Mouse (Mus musculus) forebrain, embryonic 15.5 days (tissue): Measurements from ENCODE around the gene Kcnh2. TPM values are rescaled to one million over a fixed set of nuclear protein-coding genes. Genes with fewer than 3 reads are reported as not detected.
A peak's percentile ranks its signal among the peaks of the same experiment; 100 is the strongest.
"Not testable (repeated sequence)": the region's sequence is repeated elsewhere in the genome, so short reads cannot be mapped to it uniquely, and the experiment has no call there.

ENCODE experiments used
- ATAC-seq: fragments of 200-750 bp; cut with Nextera tagmentation; replicated peaks from 2 replicates; pipeline ENCODE4 v1.8.0; 2017; ENCODE audit warnings: mild to moderate bottlenecking, moderate TSS enrichment, moderate library complexity
- H3K27ac ChIP-seq: fragments of 300-500 bp; sonication (generic); replicated peaks from 2 replicates; pipeline ENCODE4 v1.5.1; 2015; ENCODE audit warnings: mild to moderate bottlenecking, inconsistent platforms
- H3K27me3 ChIP-seq: fragments of 300-500 bp; sonication (generic); 2 replicates; pipeline ENCODE4 v1.6.1; 2015; ENCODE audit warnings: inconsistent platforms
- H3K36me3 ChIP-seq: fragments of 300-500 bp; sonication (generic); 2 replicates; pipeline ENCODE4 v1.6.1; 2015; ENCODE audit warnings: mild to moderate bottlenecking, inconsistent platforms
- H3K4me1 ChIP-seq: fragments of 300-500 bp; sonication (generic); 2 replicates; pipeline ENCODE4 v1.6.1; 2015; ENCODE audit warnings: inconsistent platforms
- H3K4me2 ChIP-seq: fragments of 300-500 bp; sonication (generic); replicated peaks from 2 replicates; pipeline ENCODE4 v1.6.1; 2015; ENCODE audit warnings: mild to moderate bottlenecking, inconsistent platforms
- H3K4me3 ChIP-seq: fragments of 300-500 bp; sonication (generic); 2 replicates; pipeline ENCODE4 v1.5.1; 2015; ENCODE audit warnings: mild to moderate bottlenecking, inconsistent platforms
- H3K9ac ChIP-seq: fragments of 300-500 bp; sonication (generic); replicated peaks from 2 replicates; pipeline ENCODE4 v1.6.1; 2015; ENCODE audit warnings: mild to moderate bottlenecking, inconsistent platforms
- H3K9me3 ChIP-seq: fragments of 300-500 bp; sonication (generic); 2 replicates; pipeline ENCODE4 v1.6.1; 2016; ENCODE audit warnings: inconsistent platforms
- WGBS: fragments of 180-500 bp; shearing (Covaris S2); methylation state at CpG from one replicate; pipeline ENCODE4 v1.1.7; 2015; ENCODE audit warnings: mixed read lengths; 5-methylcytosine and 5-hydroxymethylcytosine counted together
- polyA plus RNA-seq: library from polyadenylated mRNA; unstranded; fragments of >200 nt; fragmentation: Nextera tagmentation; extraction: Ambion mirVana; gene quantifications from 2 replicates; pipeline ENCODE4 v1.2.1, GENCODE M21; 2015

Kcnh2 gene
- 5.2 and 6.4 TPM in 2 replicates for polyA plus RNA-seq

DNA sequence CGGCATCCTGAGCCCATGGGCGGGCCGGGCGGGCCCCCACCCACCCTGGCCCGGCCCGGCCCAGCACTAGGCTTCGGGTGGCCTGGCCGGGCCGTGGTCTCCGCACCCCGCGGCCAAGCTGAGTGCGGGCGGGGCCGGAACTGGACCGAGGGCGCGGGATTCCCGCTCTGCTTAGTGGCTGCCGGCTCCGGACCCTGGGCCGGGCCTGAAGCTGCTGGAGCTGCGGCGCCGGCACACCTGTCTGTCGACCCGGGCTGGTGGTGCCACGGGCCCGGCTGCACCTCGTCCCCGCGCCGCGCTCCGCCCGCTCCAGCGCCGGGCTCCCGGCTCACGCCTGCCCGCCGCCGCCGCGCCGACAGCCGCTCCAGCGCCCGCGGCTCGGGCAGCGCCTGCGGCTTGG is at the start of gene Kcnh2:
Gene Kcnh2 (minus strand): TSS at position 327 of the 400 bp plus-strand sequence.
- ATAC-seq, result peak; percentile 64

DNA sequence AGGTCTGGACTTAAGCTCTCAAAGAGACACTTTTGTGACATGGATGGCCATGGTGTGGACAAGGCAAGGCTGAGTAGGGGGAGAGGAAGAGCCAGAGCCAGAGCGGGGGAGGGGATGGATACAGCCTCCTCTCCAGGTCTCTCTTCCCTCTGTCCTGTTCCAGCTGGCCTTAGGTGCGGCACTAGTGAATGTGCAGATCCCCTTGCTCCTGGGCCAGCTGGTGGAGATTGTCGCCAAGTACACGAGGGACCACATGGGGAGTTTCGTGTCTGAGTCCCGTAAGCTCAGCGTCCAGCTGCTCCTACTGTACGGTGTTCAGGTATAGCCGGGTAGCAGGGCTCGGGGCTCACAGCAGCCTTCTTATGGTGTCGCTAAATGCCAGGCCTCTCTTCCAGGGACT is 49.0 kb upstream of the Kcnh2 start:
- Histone ChIP-seq H3K4me3 (no peak overlapping the region), H3K9ac (no peak overlapping the region), H3K27ac (no peak overlapping the region), H3K27me3 (no peaks in the 10 kb centered on the region), H3K4me1 (peaks cover under 1% of the 10 kb centered on the region; the same call in 1 of the 2 replicates), H3K36me3 (peaks cover 6% of the 10 kb centered on the region; the same call in 1 of the 2 replicates), H3K4me2 (no peak overlapping the region), H3K9me3 (no peaks in the 10 kb centered on the region)
- 91% methylated on average over 11 of the region's 11 CpGs for WGBS
- ATAC-seq, result no peak

More for the DNA sequence above, at the start of gene Kcnh2:
- Histone ChIP-seq H3K27me3 (peaks cover 26% of the 10 kb centered on the region; the same call in 1 of the 2 replicates), H3K4me2 (peak within 1 kb of the TSS; percentile 85), H3K9me3 (no peaks in the 10 kb centered on the region), H3K27ac (peak within 1 kb of the TSS; percentile 87), H3K4me3 (peak within 1 kb of the TSS; percentile 58), H3K36me3 (no peaks in the 10 kb centered on the region), H3K9ac (peak within 1 kb of the TSS; percentile 62), H3K4me1 (peaks cover 47% of the 10 kb centered on the region)
- 0% methylated on average over 49 of the region's 53 CpGs for WGBS

DNA sequence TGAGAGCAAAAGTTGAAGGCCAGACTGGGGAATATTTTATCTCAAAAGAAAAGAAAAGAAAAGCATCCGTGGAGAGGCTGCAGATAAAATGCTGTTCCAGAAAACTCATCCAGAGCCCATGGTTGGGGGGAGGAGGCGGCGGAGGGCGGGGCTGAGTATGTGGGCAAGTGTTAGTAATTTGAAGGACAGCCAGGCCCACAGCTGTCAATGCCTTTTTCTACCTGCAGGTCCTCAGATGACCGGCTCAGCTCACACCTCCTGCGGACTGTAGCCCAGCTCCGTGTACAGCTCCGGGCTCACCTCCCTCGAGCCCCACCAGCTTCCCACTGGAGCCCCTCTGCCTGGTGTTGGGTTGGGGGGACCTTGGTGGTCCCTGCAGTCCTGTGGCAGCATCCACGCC is 48.3 kb upstream of the Kcnh2 start:
- no peak overlapping the region for H3K27ac ChIP-seq
- no peak for ATAC-seq
- H3K36me3 ChIP-seq, result peaks cover 6% of the 10 kb centered on the region; the same call in 1 of the 2 replicates
- H3K4me3 ChIP-seq, result no peak overlapping the region
- 91% methylated on average over 10 of the region's 10 CpGs for WGBS
- no peak overlapping the region for H3K9ac ChIP-seq
- H3K4me1 ChIP-seq, result peaks cover 7% of the 10 kb centered on the region; the same call in 1 of the 2 replicates
- H3K27me3 ChIP-seq, result no peaks in the 10 kb centered on the region
- H3K9me3 ChIP-seq, result no peaks in the 10 kb centered on the region
- no peak overlapping the region for H3K4me2 ChIP-seq

DNA sequence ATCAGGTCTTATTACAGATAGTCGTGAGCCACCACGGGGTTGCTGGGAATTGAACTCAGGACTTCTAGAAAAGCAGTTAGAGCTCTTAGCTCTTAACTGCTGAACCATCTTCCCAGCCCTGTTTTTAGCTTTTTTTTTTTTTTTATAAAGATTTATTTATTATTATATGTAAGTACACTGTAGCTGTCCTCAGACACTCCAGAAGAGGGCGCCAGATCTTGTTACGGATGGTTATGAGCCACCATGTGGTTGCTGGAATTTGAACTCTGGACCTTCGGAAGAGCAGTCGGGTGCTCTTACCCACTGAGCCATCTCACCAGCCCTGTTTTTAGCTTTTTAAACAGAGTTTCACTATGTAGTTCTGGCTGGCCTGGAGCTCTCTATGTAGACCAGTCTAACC is 44.9 kb upstream of the Kcnh2 start:
- not testable (repeated sequence) for H3K27me3 ChIP-seq, H3K27ac ChIP-seq, H3K9ac ChIP-seq, H3K4me3 ChIP-seq, H3K36me3 ChIP-seq, ATAC-seq, H3K4me2 ChIP-seq, H3K9me3 ChIP-seq
- H3K4me1 ChIP-seq, result peaks cover 12% of the 10 kb centered on the region; the same call in 1 of the 2 replicates
- WGBS, result 95% methylated on average over 6 of the region's 6 CpGs

DNA sequence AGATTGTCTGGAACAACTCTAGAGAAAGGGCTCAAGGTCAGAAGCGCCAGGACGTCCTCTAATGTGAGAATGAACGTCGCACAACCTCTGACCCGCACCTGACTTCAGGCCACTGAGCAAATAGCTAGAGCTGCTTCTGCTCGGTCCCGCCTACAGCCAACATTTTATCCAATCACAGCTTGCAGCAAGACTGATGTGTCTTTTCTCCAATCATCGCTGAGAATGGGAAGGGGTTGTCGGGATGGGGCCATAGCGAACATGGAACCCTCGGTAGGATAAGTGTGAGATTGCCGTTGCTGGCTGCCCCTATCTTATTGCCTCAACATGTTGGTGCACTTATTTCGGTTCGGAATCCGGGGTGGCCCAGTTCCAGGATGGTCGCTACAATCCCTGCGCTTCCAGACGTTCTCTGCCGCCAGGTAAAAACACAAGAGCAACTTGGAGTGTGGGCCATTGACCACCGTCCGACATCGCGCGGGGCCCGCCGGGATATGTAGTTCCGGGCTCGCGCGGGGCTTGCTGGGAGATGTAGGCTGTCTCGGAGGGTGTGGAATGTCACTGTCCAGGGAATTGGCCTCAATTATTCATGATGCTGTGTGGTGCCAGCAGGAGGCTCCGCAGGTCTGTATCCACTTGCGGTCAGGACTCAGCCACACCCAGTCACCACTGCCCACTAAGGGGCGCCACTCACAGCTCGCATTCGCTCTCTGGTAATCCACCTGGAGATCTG is 42.9 kb upstream of the Kcnh2 start:
- Histone ChIP-seq H3K4me1 (peaks cover 12% of the 10 kb centered on the region; the same call in 1 of the 2 replicates), H3K36me3 (no peaks in the 10 kb centered on the region), H3K9ac (peak overlapping the region; percentile 51), H3K4me3 (peak overlapping the region; percentile 68), H3K9me3 (no peaks in the 10 kb centered on the region), H3K27me3 (peaks cover 8% of the 10 kb centered on the region; the same call in 1 of the 2 replicates), H3K27ac (peak overlapping the region; percentile 85), H3K4me2 (peak overlapping the region; percentile 48)
- WGBS, result 2% methylated on average over 36 of the region's 36 CpGs
- ATAC-seq, result peak; percentile 97

DNA sequence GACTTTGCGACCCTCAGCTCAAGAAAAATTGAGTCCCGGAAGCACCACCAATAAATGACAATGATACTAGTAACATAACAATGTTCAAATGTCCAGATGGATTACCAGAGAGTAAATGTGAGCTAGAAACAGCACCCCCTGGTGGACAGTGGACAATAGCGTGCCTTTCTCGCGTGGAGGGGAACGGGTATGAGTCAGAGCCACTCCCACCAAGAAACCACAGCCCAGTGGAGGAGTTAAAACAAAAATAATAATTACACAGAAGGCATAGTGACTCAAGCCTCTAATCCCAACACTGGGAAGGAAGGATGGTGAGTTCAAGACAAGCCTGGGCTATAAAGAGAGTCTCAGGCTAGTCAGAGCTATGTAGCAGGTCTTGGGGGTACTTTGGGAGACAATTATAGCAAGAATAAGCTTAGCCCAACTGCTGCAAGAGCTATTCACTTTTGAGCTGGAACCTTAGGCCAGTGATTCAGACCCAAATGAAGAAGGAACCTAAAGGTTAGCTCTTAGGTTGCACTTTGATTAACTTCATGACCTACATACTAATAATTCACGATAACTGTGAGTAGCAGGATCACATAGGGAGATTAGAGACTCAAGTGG is 42.1 kb upstream of the Kcnh2 start, which contains the start of gene Abcb8:
Gene Abcb8 (plus strand): TSS at position 272 of the 606 bp plus-strand sequence.
- peak within 1 kb of the TSS; percentile 48 for H3K4me2 ChIP-seq
- WGBS, result 21% methylated on average over 7 of the region's 7 CpGs
- no peaks in the 10 kb centered on the region for H3K9me3 ChIP-seq
- H3K4me3 ChIP-seq, result peak within 1 kb of the TSS; percentile 68
- H3K27ac ChIP-seq, result peak within 1 kb of the TSS; percentile 85
- H3K4me1 ChIP-seq, result peaks cover 12% of the 10 kb centered on the region
- no peaks in the 10 kb centered on the region for H3K36me3 ChIP-seq
- ATAC-seq, result no peak
- H3K9ac ChIP-seq, result peak within 1 kb of the TSS; percentile 51
- H3K27me3 ChIP-seq, result peaks cover 14% of the 10 kb centered on the region; the same call in 1 of the 2 replicates

DNA sequence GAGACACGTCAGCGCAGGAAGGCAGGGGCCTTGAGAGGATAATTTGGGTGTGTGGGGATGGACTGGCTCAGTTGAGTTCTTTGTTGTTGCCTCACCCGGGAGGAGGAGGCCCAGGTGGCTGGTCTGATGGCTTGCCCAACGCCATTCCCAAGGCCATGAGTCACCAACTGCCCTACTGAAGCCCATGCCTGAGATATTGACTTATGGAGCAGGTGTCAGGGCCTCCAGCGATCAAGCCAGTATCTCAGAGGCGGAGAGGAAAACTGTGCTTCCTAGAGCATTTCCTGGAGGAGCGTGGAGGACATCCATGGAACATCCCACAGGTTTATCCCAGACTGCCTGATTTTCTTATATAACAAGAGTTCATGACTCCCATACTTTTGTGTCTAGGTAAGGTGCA is 41.3 kb upstream of the Kcnh2 start:
- no peak overlapping the region for H3K4me2 ChIP-seq
- H3K9me3 ChIP-seq, result no peaks in the 10 kb centered on the region
- H3K36me3 ChIP-seq, result no peaks in the 10 kb centered on the region
- no peak overlapping the region for H3K27ac ChIP-seq
- H3K9ac ChIP-seq, result no peak overlapping the region
- no peak for ATAC-seq
- WGBS, result 86% methylated on average over 7 of the region's 7 CpGs
- peaks cover 19% of the 10 kb centered on the region for H3K4me1 ChIP-seq
- H3K27me3 ChIP-seq, result peaks cover 22% of the 10 kb centered on the region; the same call in 1 of the 2 replicates
- no peak overlapping the region for H3K4me3 ChIP-seq

DNA sequence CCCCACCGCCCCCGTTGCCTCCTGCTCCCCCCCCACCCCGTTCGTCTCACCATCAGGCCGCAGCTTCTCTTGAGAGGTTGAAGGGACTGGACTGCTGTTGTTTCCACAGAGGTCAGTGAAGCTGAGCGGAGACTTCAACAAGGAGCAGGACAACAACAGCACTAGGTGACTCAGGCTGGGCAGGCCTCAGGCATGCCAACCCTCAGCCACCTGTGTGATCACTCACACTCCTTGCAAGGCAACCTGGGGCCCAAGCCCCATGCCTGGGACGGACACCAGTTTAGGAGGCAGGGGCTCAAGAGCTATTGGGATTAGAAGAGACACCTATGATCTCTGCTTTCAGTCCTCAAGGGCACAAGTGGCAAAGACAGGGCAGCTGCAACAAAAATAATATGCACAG is 40.5 kb upstream of the Kcnh2 start, which contains the start of gene Atg9b:
Gene Atg9b (minus strand): TSS at position 280 of the 400 bp plus-strand sequence.
- Histone ChIP-seq H3K27ac (no peak within 1 kb of the TSS), H3K4me1 (peaks cover 28% of the 10 kb centered on the region), H3K9me3 (no peaks in the 10 kb centered on the region), H3K36me3 (no peaks in the 10 kb centered on the region), H3K4me2 (no peak within 1 kb of the TSS), H3K27me3 (peaks cover 24% of the 10 kb centered on the region; the same call in 1 of the 2 replicates), H3K9ac (no peak within 1 kb of the TSS), H3K4me3 (no peak within 1 kb of the TSS)
- no peak for ATAC-seq
- 85% methylated on average over 7 of the region's 7 CpGs for WGBS

DNA sequence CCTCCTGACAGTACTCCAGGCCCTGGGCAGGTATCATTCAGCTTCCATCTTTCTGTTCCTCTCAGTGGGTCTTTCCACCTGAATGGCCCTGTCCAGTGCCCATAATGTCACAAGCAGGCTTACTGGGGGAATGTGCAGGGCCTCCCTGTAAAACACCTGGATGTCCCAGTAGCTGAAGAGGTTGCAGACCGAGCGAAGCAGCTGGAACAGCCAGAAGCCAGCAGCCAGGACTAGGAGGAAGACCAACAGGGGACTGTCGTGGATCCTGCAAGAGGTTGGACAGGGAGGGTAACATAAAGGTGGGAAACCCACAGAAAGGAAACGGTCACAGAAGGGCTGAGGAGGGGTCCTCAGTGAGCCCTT is 38.2 kb upstream of the Kcnh2 start:
- WGBS, result 83% methylated on average over 4 of the region's 4 CpGs
- Histone ChIP-seq H3K27me3 (peaks cover 34% of the 10 kb centered on the region), H3K36me3 (no peaks in the 10 kb centered on the region), H3K27ac (no peak overlapping the region), H3K9ac (no peak overlapping the region), H3K4me3 (no peak overlapping the region), H3K4me2 (no peak overlapping the region), H3K9me3 (no peaks in the 10 kb centered on the region), H3K4me1 (peaks cover 21% of the 10 kb centered on the region)
- ATAC-seq, result no peak

DNA sequence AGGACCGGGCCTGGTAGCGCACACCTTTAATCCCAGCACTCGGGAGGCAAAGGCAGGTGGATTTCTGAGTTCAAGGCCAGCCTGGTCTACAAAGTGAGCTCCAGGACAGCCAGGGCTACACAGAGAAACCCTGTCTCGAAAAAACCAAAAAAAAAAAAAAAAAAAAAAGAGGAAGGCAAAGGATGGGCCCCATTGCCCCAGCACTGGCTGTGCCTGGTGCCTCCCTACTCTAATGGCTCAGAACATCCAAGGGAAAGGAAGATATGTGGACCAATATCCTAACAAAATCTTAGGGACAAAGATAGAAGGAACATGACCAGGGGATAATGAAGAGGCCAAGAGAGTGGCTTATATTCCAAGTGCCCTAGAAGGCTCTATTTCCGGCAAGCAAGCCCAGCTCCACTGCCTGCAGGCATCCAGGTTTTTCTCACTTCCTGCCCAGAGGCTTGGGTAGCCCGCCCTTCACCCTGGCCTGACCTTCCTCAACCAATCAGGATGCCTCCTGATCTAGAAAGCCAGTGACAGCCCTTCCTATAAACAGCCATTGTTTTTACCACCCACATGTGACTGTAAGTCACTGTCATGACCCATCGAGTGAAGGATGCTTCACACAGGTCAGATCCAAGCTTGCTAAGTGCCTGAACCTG is 37.7 kb upstream of the Kcnh2 start:
- peaks cover 34% of the 10 kb centered on the region for H3K27me3 ChIP-seq
- WGBS, result 66% methylated on average over 7 of the region's 7 CpGs

DNA sequence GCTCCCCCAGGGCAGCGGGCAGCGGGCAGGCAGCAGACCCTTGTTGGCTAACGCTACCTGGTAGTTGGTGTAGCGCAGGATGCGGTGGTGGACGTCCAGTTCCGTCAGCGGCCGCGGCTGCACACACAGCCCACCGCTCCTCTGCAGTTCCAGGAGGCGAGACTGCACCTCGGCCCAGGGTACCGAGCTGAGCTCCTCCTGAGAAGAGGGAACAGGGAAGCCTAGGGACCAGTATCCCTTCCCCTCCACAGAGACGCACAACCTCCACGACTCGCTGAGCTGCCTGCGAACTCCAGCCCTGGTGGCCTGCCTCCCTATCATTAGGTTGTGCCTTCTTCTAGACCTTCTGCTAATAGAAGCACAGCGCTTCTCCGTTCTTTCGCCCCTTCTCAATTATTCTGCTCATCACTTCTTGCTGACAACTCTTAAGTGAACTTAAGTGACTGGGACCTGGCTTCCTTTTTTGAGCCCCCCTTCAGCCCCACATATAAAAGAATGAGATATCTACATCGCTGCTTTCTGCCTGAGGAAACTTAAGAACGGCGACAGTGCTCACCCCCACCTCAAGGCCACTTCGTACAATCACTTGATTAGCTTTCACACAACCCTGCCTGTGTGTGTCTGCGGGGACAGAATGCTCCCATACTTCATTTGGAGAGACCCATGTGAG is 37.0 kb upstream of the Kcnh2 start:
- Histone ChIP-seq H3K9me3 (no peaks in the 10 kb centered on the region), H3K4me2 (peak overlapping the region; percentile 98), H3K4me1 (peaks cover 25% of the 10 kb centered on the region), H3K4me3 (peak overlapping the region; percentile 52), H3K27ac (no peak overlapping the region), H3K27me3 (peaks cover 34% of the 10 kb centered on the region), H3K36me3 (no peaks in the 10 kb centered on the region), H3K9ac (peak overlapping the region; percentile 55)
- ATAC-seq, result no peak
- WGBS, result 24% methylated on average over 26 of the region's 26 CpGs

More for the DNA sequence above, 37.7 kb upstream of the Kcnh2 start:
- H3K9ac ChIP-seq, result no peak overlapping the region
- H3K9me3 ChIP-seq, result no peaks in the 10 kb centered on the region
- H3K4me3 ChIP-seq, result no peak overlapping the region
- no peak overlapping the region for H3K4me2 ChIP-seq
- no peak overlapping the region for H3K27ac ChIP-seq
- no peaks in the 10 kb centered on the region for H3K36me3 ChIP-seq
- ATAC-seq, result no peak
- peaks cover 24% of the 10 kb centered on the region for H3K4me1 ChIP-seq
